Mouse (Mus musculus) neural tube, embryonic 12.5 days (tissue): ENCODE data around the gene Tspan17. TPM values are rescaled to one million over a fixed set of nuclear protein-coding genes. Genes with fewer than 3 reads are reported as not detected.

Source experiments
- ATAC-seq: fragments of 200-750 bp; cut with Nextera tagmentation; 2 replicates; pipeline ENCODE4 v1.8.0; 2017; ENCODE audit warnings: low read depth, mild to moderate bottlenecking, moderate TSS enrichment, moderate library complexity; ENCODE audit not compliant: low FRiP score
- H3K27ac ChIP-seq: fragments of 300-500 bp; sonication (generic); 2 replicates; pipeline ENCODE4 v1.5.1; 2016
- H3K27me3 ChIP-seq: fragments of 300-500 bp; sonication (generic); replicated peaks from 2 replicates; pipeline ENCODE4 v1.6.1; 2016; ENCODE audit warnings: mild to moderate bottlenecking
- H3K36me3 ChIP-seq: fragments of 300-500 bp; sonication (generic); 2 replicates; pipeline ENCODE4 v1.6.1; 2016; ENCODE audit warnings: mild to moderate bottlenecking
- H3K4me1 ChIP-seq: fragments of 300-500 bp; sonication (generic); 2 replicates; pipeline ENCODE4 v1.6.1; 2016
- H3K4me2 ChIP-seq: fragments of 300-500 bp; sonication (generic); replicated peaks from 2 replicates; pipeline ENCODE4 v1.6.1; 2016; ENCODE audit warnings: mild to moderate bottlenecking
- H3K4me3 ChIP-seq: fragments of 300-500 bp; sonication (generic); 2 replicates; pipeline ENCODE4 v1.5.1; 2016
- H3K9ac ChIP-seq: fragments of 300-500 bp; sonication (generic); 2 replicates; pipeline ENCODE4 v1.6.1; 2016; ENCODE audit warnings: mild to moderate bottlenecking
- H3K9me3 ChIP-seq: fragments of 300-500 bp; sonication (generic); 2 replicates; pipeline ENCODE4 v1.6.1; 2016; ENCODE audit warnings: mild to moderate bottlenecking
- WGBS: fragments of 180-500 bp; shearing (Covaris S2); methylation state at CpG from one replicate; pipeline ENCODE4 v1.1.7; 2016; 5-methylcytosine and 5-hydroxymethylcytosine counted together
- polyA plus RNA-seq: library from polyadenylated mRNA; unstranded; fragments of >200 nt; fragmentation: Nextera tagmentation; extraction: Ambion mirVana; gene quantifications from 2 replicates; pipeline ENCODE4 v1.2.1, GENCODE M21; 2016

The Tspan17 gene
- polyA plus RNA-seq, 1 experiment from 2014 or later = 59.0 TPM

DNA sequence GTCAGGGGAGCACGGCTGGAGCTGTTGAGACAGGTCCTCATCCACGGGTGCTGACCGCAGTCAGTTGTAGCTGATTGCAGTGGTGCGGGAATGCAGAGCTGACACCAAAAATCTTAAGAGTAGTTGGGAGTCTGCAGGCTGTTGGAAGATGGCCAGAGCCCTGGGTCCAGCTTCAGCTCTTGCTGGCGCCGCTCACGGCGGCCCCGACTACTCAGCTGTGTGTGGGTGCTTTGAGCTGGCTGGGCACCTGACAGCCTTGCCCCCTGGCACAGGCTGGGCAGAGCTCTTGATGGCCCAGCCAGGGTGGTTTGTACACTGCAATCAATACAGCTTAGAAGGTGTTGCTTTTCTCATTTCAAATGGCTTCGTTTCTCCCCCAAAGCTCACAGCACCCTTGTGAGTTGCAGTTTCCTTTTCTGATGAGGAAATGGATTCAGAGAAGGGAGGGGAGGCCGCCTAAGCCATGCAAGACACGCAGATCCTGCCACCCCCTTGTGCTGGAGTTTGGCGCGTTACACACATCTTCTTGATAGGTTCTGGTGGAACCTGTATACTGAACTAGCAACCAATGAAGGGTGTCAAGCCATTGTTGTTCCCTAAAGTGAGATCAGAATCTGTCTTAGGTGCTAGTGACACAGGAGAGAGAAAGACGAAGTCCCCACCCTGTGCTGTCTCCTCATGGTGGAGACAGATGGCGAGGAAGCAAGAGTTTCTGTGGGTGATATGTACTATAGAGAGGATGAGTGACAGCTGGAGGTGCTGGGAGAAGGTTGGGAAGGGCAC lies 8.9 kb downstream of the Tspan17 start:
- Histone ChIP-seq H3K4me2 (no peak overlapping the region), H3K9ac (no peak overlapping the region), H3K4me3 (no peak overlapping the region), H3K27me3 (peaks cover 14% of the 10 kb centered on the region), H3K36me3 (no peaks in the 10 kb centered on the region), H3K27ac (no peak overlapping the region), H3K4me1 (no peaks in the 10 kb centered on the region), H3K9me3 (no peaks in the 10 kb centered on the region)
- 83% methylated on average over 16 of the region's 16 CpGs for WGBS
- ATAC-seq = no peak

DNA sequence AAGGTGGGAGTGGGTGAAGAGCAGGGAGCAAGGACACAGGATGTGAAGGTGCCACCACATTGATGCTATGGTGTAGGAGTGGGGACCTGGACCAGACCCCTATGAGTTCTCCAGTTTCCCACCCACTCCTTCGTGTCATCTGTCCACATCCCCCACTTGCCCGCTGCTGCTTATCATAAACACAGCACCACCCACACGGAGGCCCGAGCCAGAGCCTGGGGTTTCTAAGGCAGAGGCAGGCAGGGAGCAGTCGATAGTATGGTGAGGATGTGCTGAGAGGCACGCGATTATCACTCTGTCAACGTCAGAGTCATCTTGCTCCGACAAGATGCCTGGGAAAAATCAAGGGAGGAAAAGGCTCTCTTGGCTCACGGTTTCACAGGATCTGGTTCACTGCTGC lies 9.6 kb downstream of the Tspan17 start:
- Histone ChIP-seq H3K4me2 (no peak overlapping the region), H3K36me3 (no peaks in the 10 kb centered on the region), H3K9ac (no peak overlapping the region), H3K4me1 (no peaks in the 10 kb centered on the region), H3K27me3 (peaks cover 14% of the 10 kb centered on the region), H3K9me3 (no peaks in the 10 kb centered on the region), H3K4me3 (no peak overlapping the region), H3K27ac (no peak overlapping the region)
- WGBS = 82% methylated on average over 10 of the region's 10 CpGs
- no peak for ATAC-seq

DNA sequence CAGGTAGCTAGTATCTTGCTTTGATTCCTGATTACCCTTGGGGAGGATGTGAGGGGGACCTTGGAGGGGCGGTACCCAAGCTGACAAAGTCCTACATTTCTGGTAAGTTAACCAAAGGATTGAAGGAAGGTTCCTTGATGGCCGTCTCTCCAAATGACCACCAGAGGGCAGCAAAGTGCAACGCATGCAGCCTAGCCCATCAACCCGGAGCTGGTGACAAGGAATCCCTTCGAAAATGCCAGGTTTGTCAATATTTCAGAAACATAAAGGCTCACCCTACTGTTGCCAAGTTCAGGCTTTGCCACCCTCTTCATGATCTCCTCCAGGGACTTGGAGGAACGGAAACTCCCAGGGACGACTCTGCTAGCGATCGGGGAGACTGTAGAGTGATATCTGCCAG lies 10.5 kb downstream of the Tspan17 start:
- H3K4me1 ChIP-seq = no peaks in the 10 kb centered on the region
- H3K4me2 ChIP-seq = no peak overlapping the region
- WGBS = 21% methylated on average over 9 of the region's 9 CpGs
- no peak overlapping the region for H3K27ac ChIP-seq
- H3K9ac ChIP-seq = no peak overlapping the region
- no peaks in the 10 kb centered on the region for H3K36me3 ChIP-seq
- peaks cover 14% of the 10 kb centered on the region for H3K27me3 ChIP-seq
- H3K9me3 ChIP-seq = no peaks in the 10 kb centered on the region
- ATAC-seq = no peak
- H3K4me3 ChIP-seq = no peak overlapping the region

DNA sequence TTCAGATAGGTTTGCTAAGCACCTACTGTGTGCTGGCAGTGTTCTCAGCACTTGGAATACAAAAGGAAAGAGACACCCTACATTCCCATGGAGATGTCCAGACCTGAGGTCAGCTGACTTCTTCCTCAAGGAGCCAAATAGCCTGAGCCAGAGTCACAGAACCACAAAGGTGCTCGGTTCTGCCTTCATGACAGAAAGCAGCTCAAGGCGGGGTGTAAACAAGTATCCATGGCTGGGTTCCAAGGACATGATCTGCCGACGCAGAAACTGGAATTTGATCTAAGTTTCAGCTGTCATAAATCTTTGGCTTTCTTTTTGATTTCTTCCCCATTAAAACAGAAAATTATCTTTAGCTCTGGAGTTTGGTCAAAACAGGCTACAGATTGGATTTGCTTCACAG lies 11.0 kb downstream of the Tspan17 start:
- WGBS = 83% methylated on average over 4 of the region's 4 CpGs
- Histone ChIP-seq H3K27ac (no peak overlapping the region), H3K4me1 (no peaks in the 10 kb centered on the region), H3K27me3 (peaks cover 8% of the 10 kb centered on the region), H3K9ac (no peak overlapping the region), H3K4me3 (no peak overlapping the region), H3K4me2 (no peak overlapping the region), H3K36me3 (no peaks in the 10 kb centered on the region), H3K9me3 (no peaks in the 10 kb centered on the region)
- no peak for ATAC-seq

DNA sequence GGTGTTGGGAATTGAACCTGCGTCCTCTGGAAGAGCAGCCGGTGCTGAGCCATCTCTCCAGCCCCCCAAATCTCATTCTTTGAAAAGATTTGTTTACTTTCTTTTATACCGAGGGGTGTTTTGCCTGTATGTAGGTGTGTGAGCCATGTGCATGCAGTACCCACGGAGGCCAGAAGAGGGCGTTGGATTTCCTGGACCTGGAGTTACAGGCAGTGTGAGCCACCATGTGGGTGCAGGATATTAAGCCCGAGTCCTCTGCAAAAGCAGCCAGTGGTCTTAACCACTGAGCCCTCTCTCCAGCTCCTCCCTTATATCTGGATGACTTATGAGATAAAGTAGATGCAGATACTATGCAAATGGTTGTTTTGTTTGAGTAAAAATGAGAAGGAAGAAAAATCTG lies 13.8 kb downstream of the Tspan17 start:
- Histone ChIP-seq H3K4me3 (no peak overlapping the region), H3K4me2 (no peak overlapping the region), H3K9ac (no peak overlapping the region), H3K36me3 (no peaks in the 10 kb centered on the region), H3K27me3 (0 out of 2 replicates have a peak, but pooled peaks cover under 1% of the 10 kb centered on the region), H3K9me3 (no peaks in the 10 kb centered on the region), H3K4me1 (peaks cover 9% of the 10 kb centered on the region; the same call in 1 of the 2 replicates), H3K27ac (no peak overlapping the region)
- WGBS = 82% methylated on average over 6 of the region's 6 CpGs
- no peak for ATAC-seq

DNA sequence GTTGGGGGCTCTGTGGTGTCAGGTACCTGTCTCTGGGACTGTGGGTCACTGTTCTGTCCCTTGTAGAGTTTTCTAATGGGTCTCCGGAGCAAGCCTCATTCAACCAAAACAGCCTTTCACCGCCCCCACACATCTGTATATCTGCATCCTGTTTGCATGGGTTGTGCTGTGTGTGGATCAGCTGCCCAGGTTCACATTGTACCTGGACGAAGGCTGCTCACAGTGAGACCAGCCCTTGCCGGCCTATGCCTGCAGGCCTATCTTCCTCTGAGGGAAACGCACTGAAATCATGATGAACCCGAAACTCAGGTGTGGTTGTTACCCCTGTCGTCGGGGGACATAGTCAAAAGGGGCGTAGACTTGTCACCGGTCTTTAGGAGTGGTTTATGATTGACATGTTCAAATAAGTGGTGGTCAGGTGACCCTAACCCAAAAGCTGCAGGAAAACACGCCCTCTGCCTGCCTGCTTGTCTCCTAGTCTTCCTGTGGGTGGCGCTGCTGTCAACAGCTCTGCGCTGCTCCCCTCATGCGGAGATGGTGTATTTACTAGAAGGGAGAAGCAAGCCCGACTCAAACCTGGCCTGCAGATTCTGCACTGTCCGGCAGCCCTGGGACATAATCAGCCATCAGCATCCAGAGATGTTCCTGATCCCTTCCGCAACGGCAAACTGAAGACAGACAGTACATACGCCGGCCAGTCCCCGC lies 16.1 kb downstream of the Tspan17 start:
- Histone ChIP-seq H3K4me2 (no peak overlapping the region), H3K27me3 (no peaks in the 10 kb centered on the region), H3K9ac (no peak overlapping the region), H3K9me3 (no peaks in the 10 kb centered on the region), H3K27ac (no peak overlapping the region), H3K4me1 (peaks cover 9% of the 10 kb centered on the region; the same call in 1 of the 2 replicates), H3K36me3 (no peaks in the 10 kb centered on the region), H3K4me3 (no peak overlapping the region)
- no peak for ATAC-seq
- 46% methylated on average over 21 of the region's 21 CpGs for WGBS

DNA sequence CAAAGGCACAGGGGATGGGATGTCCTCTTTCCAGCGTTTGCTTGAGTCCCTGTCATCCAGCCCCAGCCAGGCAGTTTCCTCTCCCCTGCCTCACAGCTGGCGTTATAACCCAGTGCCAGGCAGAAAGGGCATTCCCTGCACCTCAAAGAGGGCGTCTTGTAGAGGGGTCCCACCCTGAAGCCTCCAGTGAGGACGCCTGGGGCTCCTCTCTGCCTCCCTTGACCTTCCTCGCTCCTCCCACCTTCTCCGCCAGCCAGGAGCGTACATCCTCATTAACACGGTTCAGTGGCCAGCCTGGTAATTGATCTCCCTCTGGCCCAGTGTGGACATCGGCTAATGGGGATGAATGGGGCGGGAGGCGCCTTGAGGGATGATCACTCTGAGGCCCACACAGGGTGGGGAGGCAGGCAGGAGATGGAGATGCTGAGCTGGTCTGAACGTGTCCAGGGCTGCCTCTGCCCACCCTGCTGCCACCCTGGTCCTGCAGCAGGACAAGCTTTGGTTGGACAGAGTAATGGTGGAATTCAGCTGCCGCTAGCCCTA lies 17.3 kb downstream of the Tspan17 start:
- H3K9me3 ChIP-seq = no peaks in the 10 kb centered on the region
- no peak overlapping the region for H3K4me2 ChIP-seq
- ATAC-seq = no peak
- H3K4me3 ChIP-seq = no peak overlapping the region
- no peak overlapping the region for H3K27ac ChIP-seq
- H3K4me1 ChIP-seq = peaks cover 9% of the 10 kb centered on the region; the same call in 1 of the 2 replicates
- H3K27me3 ChIP-seq = no peaks in the 10 kb centered on the region
- H3K9ac ChIP-seq = peak overlapping the region; percentile 21; the same call in 1 of the 2 replicates
- WGBS = 11% methylated on average over 13 of the region's 13 CpGs
- H3K36me3 ChIP-seq = no peaks in the 10 kb centered on the region

DNA sequence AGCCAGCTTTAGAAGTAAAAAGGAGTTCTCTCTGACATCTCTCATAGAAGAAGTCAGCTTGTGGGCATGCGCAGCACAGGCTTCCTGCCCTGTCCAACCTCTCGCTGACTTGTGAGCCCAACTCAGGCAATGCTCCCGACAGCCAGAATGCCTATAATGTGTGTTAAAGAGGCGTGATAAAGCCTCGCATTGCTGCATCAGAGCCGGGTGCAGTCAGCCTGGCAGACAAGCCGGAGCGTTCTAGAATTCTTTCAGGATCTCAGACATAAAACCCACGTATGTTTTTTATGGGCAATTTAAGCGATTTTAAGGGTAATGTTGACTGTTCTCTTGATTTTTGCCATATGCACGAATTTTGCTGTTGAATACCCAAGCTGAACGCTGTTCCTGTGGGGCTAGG lies 18.9 kb downstream of the Tspan17 start:
- ATAC-seq = no peak
- Histone ChIP-seq H3K27ac (no peak overlapping the region), H3K4me1 (peaks cover 9% of the 10 kb centered on the region; the same call in 1 of the 2 replicates), H3K9ac (no peak overlapping the region), H3K27me3 (no peaks in the 10 kb centered on the region), H3K36me3 (no peaks in the 10 kb centered on the region), H3K4me2 (no peak overlapping the region), H3K4me3 (no peak overlapping the region), H3K9me3 (no peaks in the 10 kb centered on the region)
- WGBS = 75% methylated on average over 12 of the region's 12 CpGs

DNA sequence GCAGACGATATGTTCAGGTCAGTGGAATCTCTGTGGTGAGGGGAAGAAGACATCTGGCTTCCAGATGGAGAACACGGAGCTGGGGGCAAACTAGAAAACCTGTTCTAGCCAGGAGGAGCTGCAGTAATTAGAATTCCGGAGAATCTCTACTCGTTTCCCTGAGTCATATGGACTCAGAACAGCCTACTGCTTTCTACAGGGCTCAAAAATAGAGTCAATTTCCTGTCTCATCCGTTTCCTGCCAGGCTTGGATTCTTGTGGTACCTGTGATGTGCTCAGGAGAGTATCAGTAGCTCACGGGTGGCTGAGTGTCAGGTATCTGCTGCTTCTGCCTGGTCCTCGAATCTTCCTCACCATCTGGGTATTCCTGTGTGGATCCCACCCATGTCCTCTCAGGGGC lies 22.3 kb downstream of the Tspan17 start:
- no peak overlapping the region for H3K27ac ChIP-seq
- no peak overlapping the region for H3K4me2 ChIP-seq
- H3K4me3 ChIP-seq = no peak overlapping the region
- H3K36me3 ChIP-seq = no peaks in the 10 kb centered on the region
- H3K4me1 ChIP-seq = peaks cover 4% of the 10 kb centered on the region; the same call in 1 of the 2 replicates
- no peaks in the 10 kb centered on the region for H3K9me3 ChIP-seq
- ATAC-seq = no peak
- H3K27me3 ChIP-seq = no peaks in the 10 kb centered on the region
- no peak overlapping the region for H3K9ac ChIP-seq
- WGBS = 69% methylated on average over 7 of the region's 7 CpGs

DNA sequence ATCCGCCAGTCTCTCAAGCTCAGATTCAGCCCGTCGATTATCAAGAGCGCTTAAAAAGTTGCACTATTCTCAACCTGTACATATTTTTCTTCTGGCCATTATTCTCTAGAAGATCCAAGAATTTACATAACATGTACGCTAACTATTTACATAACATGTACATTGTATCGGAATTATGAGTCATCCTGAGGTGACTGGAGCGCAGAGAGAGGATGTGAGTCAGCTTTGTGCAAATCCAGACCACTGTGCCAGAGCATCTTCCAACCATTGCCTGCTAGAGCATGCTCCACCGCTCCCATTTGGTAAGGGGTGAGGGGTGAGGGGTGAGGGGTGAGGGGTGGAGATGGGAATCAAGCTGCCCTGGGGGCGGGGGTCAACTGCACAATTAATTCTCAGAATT lies 24.2 kb downstream of the Tspan17 start:
- H3K27ac ChIP-seq = no peak overlapping the region
- 94% methylated on average over 9 of the region's 9 CpGs for WGBS
- peaks cover 6% of the 10 kb centered on the region; the same call in 1 of the 2 replicates for H3K4me1 ChIP-seq
- H3K4me2 ChIP-seq = no peak overlapping the region
- H3K4me3 ChIP-seq = no peak overlapping the region
- no peak for ATAC-seq
- H3K36me3 ChIP-seq = no peaks in the 10 kb centered on the region
- H3K9ac ChIP-seq = no peak overlapping the region
- no peaks in the 10 kb centered on the region for H3K9me3 ChIP-seq
- no peaks in the 10 kb centered on the region for H3K27me3 ChIP-seq

DNA sequence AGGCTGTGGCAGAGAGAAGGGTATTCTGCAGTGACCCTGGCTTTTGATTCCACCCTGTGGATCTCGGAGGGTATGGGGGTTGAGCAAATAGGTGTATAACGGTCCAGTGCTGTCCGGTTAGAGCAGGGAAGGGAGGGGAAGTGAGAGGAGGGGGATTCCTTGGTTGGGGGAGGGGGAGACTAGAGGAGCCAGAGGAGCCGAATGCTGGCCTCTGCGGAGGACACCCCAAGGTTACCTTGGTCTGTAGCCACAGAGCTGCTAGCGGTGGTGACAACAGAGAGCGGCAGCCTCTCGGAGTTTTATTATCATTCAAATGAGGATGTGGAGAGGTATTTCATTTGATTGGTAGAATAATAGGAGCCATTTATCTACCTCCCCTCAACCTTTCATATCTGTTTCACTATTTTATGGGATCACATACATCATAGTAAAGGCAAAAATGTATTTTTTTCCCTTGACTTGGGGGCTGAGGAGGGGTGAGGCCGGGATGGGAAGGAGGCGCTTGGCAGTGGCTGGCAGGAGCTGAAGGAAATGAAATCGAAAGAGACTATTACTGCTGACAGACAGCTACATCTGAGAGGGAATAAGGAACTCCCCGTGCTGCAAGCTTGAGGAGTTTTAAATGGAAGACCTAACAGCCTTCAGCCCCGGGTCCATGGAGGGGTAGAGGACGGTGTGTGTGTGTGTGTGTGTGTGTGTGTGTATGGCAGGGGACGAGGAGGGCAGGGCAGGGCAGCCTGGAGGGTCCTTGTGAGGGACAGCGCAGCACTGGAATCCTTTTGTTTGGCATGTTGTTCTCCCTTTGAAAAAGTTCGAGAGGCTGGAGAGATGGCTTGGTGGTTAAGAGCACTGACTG lies 29.4 kb downstream of the Tspan17 start:
- H3K9ac ChIP-seq = no peak overlapping the region

DNA sequence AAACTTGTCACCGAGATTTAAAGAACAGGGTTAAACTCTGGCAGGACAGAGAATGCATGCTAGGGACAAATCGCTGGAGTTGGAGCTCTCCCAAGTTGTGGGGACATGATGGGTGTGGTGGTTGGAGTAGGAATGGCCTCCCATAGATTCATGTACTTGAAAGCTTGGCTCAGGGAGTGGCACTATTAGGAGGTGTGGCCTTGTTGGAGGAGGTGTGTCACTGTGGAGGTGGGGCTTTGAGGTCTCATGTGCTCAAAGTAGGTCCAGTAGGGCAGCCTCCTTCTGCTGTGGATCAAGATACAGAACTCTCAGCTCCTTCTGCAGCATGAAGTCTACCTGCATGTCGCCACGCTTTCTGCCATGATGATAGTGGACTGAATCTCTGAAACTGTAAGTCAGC lies 31.9 kb downstream of the Tspan17 start:
- H3K4me2 ChIP-seq = no peak overlapping the region
- H3K4me1 ChIP-seq = peaks cover 16% of the 10 kb centered on the region; the same call in 1 of the 2 replicates
- H3K36me3 ChIP-seq = no peaks in the 10 kb centered on the region
- H3K9ac ChIP-seq = no peak overlapping the region
- no peaks in the 10 kb centered on the region for H3K9me3 ChIP-seq
- H3K4me3 ChIP-seq = no peak overlapping the region
- ATAC-seq = no peak
- H3K27ac ChIP-seq = no peak overlapping the region
- WGBS = 92% methylated on average over 4 of the region's 4 CpGs
- H3K27me3 ChIP-seq = peaks cover 5% of the 10 kb centered on the region

More for the DNA sequence above, 29.4 kb downstream of the Tspan17 start:
- H3K27ac ChIP-seq = no peak overlapping the region
- H3K4me1 ChIP-seq = peaks cover 9% of the 10 kb centered on the region; the same call in 1 of the 2 replicates
- peak; percentile 50 for ATAC-seq
- no peaks in the 10 kb centered on the region for H3K36me3 ChIP-seq
- H3K4me3 ChIP-seq = no peak overlapping the region
- H3K4me2 ChIP-seq = peak overlapping the region; percentile 27
- peaks cover 5% of the 10 kb centered on the region for H3K27me3 ChIP-seq
- H3K9me3 ChIP-seq = no peaks in the 10 kb centered on the region
- 18% methylated on average over 17 of the region's 17 CpGs for WGBS
